Mouse (Mus musculus) hindbrain, postnatal 0 days (tissue): Measurements from ENCODE around the gene Aip. TPM values are rescaled to one million over a fixed set of nuclear protein-coding genes. Genes with fewer than 3 reads are reported as not detected.

ENCODE experiments used
- ATAC-seq: fragments of 200-750 bp; cut with Nextera tagmentation; 2 replicates; pipeline ENCODE4 v1.8.0; 2017; ENCODE audit warnings: mild to moderate bottlenecking, moderate TSS enrichment, moderate library complexity
- DNase-seq: peaks from one replicate; pipeline ENCODE4 v3.0.0-alpha.2; 2015; ENCODE audit warnings: low spot score
- H3K27ac ChIP-seq: fragments of 300-500 bp; sonication (generic); 2 replicates; pipeline ENCODE4 v1.5.1; 2014; ENCODE audit warnings: mild to moderate bottlenecking
- H3K27me3 ChIP-seq: fragments of 300-500 bp; sonication (generic); 2 replicates; pipeline ENCODE4 v1.6.1; 2014; ENCODE audit warnings: low read length, mixed read lengths; ENCODE audit not compliant: insufficient read depth
- H3K36me3 ChIP-seq: fragments of 300-500 bp; sonication (generic); 2 replicates; pipeline ENCODE4 v1.6.1; 2014; ENCODE audit warnings: low read length, mixed read lengths; ENCODE audit not compliant: insufficient read depth
- H3K4me1 ChIP-seq: fragments of 300-500 bp; sonication (generic); 2 replicates; pipeline ENCODE4 v1.6.1; 2014; ENCODE audit warnings: antibody characterized with exemption, low read length, mixed read lengths; ENCODE audit not compliant: insufficient read depth
- H3K4me2 ChIP-seq: fragments of 300-500 bp; sonication (generic); 2 replicates; pipeline ENCODE4 v1.6.1; 2014; ENCODE audit warnings: low read depth, mild to moderate bottlenecking, low read length, moderate library complexity, mixed read lengths
- H3K4me3 ChIP-seq: fragments of 300-500 bp; sonication (generic); 2 replicates; pipeline ENCODE4 v1.5.1; 2014; ENCODE audit warnings: low read length
- H3K9ac ChIP-seq: fragments of 300-500 bp; sonication (generic); replicated peaks from 2 replicates; pipeline ENCODE4 v1.6.1; 2014; ENCODE audit warnings: mild to moderate bottlenecking, low read length, moderate library complexity, mixed read lengths
- H3K9me3 ChIP-seq: fragments of 300-500 bp; sonication (generic); 2 replicates; pipeline ENCODE4 v1.6.1; 2016; ENCODE audit warnings: low read length, mixed read lengths
- CTCF ChIP-seq: IDR thresholded peaks from 2 replicates; pipeline ENCODE4 v1.5.1; 2016; ENCODE audit warnings: antibody characterized with exemption, control low read depth, low read depth
- WGBS: fragments of 180-500 bp; shearing (Covaris S2); extraction: QIAGEN DNeasy Blood & Tissue Kit; methylation state at CpG from one replicate; pipeline ENCODE4 v1.1.7; 2014; 5-methylcytosine and 5-hydroxymethylcytosine counted together
- polyA plus RNA-seq: library from polyadenylated mRNA; unstranded; fragments of >200 nt; fragmentation: Nextera tagmentation; extraction: Ambion mirVana; gene quantifications from 2 replicates; pipeline ENCODE4 v1.2.1, GENCODE M21; 2015
- total RNA-seq: library from RNA; depleted of rRNA; stranded (reverse); fragments of >200 nt; gene quantifications from 2 replicates; pipeline ENCODE4 v1.2.3, GENCODE M21; 2014

Aip gene
- total and polyA plus RNA-seq, 2 experiments from 2014 or later = 33.4 to 94.3 TPM

GRCm38 (mm10) chr19:4148491-4148806 is 22.8 kb upstream of the Aip start, which contains the start of gene Coro1b:
Gene Coro1b, plus strand, starts transcription at chr19:4148619.
- Histone ChIP-seq H3K4me1 (peaks cover 14% of the 10 kb centered on the region), H3K27me3 (no peaks in the 10 kb centered on the region), H3K27ac (peak within 1 kb of the TSS; percentile 79), H3K4me2 (peak within 1 kb of the TSS; percentile 87), H3K4me3 (peak within 1 kb of the TSS; percentile 92), H3K9ac (peak within 1 kb of the TSS; percentile 90), H3K36me3 (peaks cover 9% of the 10 kb centered on the region; the same call in 1 of the 2 replicates), H3K9me3 (no peaks in the 10 kb centered on the region)
- ATAC-seq (peak; percentile 94), DNase-seq (peak; percentile 95)
- under 1% methylated on average over 31 of the region's 33 CpGs for WGBS
- no peak for TF ChIP-seq CTCF

GRCm38 (mm10) chr19:4147782-4148490 is 22.3 kb upstream of the Aip start:
- peak overlapping the region; percentile 92 for H3K4me3 ChIP-seq
- no peak for ATAC-seq
- H3K4me2 ChIP-seq = peak overlapping the region; percentile 87
- H3K36me3 ChIP-seq = peaks cover 9% of the 10 kb centered on the region; the same call in 1 of the 2 replicates
- DNase-seq = no peak
- no peaks in the 10 kb centered on the region for H3K27me3 ChIP-seq
- H3K9me3 ChIP-seq = no peaks in the 10 kb centered on the region
- peak overlapping the region; percentile 79; the same call in 1 of the 2 replicates for H3K27ac ChIP-seq
- no peak for TF ChIP-seq CTCF
- peaks cover 14% of the 10 kb centered on the region for H3K4me1 ChIP-seq
- WGBS = 33% methylated on average over 9 of the region's 9 CpGs
- H3K9ac ChIP-seq = peak overlapping the region; percentile 90

GRCm38 (mm10) chr19:4147022-4147405 is 21.4 kb upstream of the Aip start:
- H3K36me3 ChIP-seq = peaks cover 9% of the 10 kb centered on the region; the same call in 1 of the 2 replicates
- 38% methylated on average over 3 of the region's 3 CpGs for WGBS
- ATAC-seq (no peak), DNase-seq (no peak)
- H3K4me3 ChIP-seq = no peak overlapping the region
- H3K4me1 ChIP-seq = peaks cover 14% of the 10 kb centered on the region
- no peak for TF ChIP-seq CTCF
- H3K9ac ChIP-seq = no peak overlapping the region
- H3K9me3 ChIP-seq = no peaks in the 10 kb centered on the region
- no peak overlapping the region for H3K27ac ChIP-seq
- H3K27me3 ChIP-seq = no peaks in the 10 kb centered on the region
- H3K4me2 ChIP-seq = no peak overlapping the region

- Histone ChIP-seq H3K27me3 (no peaks in the 10 kb centered on the region), H3K4me3 (no peak overlapping the region), H3K9me3 (no peaks in the 10 kb centered on the region), H3K4me1 (peaks cover 14% of the 10 kb centered on the region), H3K36me3 (peaks cover 9% of the 10 kb centered on the region; the same call in 1 of the 2 replicates), H3K9ac (no peak overlapping the region), H3K27ac (no peak overlapping the region), H3K4me2 (no peak overlapping the region)
- no peak for TF ChIP-seq CTCF
- ATAC-seq (no peak), DNase-seq (no peak)
- WGBS = 63% methylated on average over 12 of the region's 12 CpGs
Measured at GRCm38 (mm10) chr19:4146366-4147021, 20.8 kb upstream of the Aip start.

- no peak for ATAC-seq
Measured at GRCm38 (mm10) chr19:4145936-4146335, 20.3 kb upstream of the Aip start.

GRCm38 (mm10) chr19:4144550-4145498 is 19.2 kb upstream of the Aip start:
- peaks cover 14% of the 10 kb centered on the region for H3K4me1 ChIP-seq
- no peaks in the 10 kb centered on the region for H3K27me3 ChIP-seq
- no peak for TF ChIP-seq CTCF
- ATAC-seq = no peak
- H3K27ac ChIP-seq = 0 out of 2 replicates have a peak overlapping the region, but pooled peaks have one; percentile 20
- 81% methylated on average over 16 of the region's 16 CpGs for WGBS
- no peaks in the 10 kb centered on the region for H3K36me3 ChIP-seq
- no peak for DNase-seq
- H3K4me2 ChIP-seq = no peak overlapping the region
- H3K4me3 ChIP-seq = no peak overlapping the region
- no peak overlapping the region for H3K9ac ChIP-seq
- no peaks in the 10 kb centered on the region for H3K9me3 ChIP-seq

More at GRCm38 (mm10) chr19:4145936-4146335, 20.3 kb upstream of the Aip start:
- DNase-seq = no peak
- Histone ChIP-seq H3K36me3 (peaks cover 4% of the 10 kb centered on the region; the same call in 1 of the 2 replicates), H3K27ac (no peak overlapping the region), H3K4me3 (no peak overlapping the region), H3K4me1 (peaks cover 14% of the 10 kb centered on the region), H3K9me3 (no peaks in the 10 kb centered on the region), H3K9ac (no peak overlapping the region), H3K4me2 (no peak overlapping the region), H3K27me3 (no peaks in the 10 kb centered on the region)
- 86% methylated on average over 5 of the region's 5 CpGs for whole genome bisulfite sequencing
- TF ChIP-seq CTCF = no peak
